8 mouse cellular contexts compared by ENCODE assay signal in the genomic region with DNA sequence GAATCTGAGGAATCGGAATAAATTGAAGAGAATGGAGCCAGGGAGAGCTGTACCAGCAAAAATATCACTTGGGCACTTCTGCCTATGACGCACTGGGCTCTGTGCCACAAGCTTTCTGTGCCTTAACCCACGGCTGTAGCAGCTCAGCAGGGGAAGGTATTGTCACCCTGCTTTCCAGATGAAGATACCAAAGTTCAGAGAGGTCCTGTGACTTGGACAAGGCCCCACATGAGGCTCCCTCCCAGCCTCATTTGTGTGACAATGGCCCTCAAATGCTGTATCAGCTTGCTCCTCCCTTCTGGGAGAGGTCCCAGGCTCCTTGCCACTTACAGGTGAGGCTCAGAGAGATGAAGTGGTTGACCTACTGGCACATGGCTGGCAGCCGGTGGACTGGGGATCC. TPM values are rescaled to one million over a fixed set of nuclear protein-coding genes. Genes with fewer than 3 reads are reported as not detected.
DNase-seq lines count a peak whose midpoint lies in the region; ATAC-seq lines count a peak whose summit lies in the region.

No protein-coding gene starts in this region.

- peak; percentile 4; the same call in 1 of the 2 replicates for ATAC-seq in hindbrain, embryonic 16.5 days
- no peak for ATAC-seq in lung, embryonic 15.5 days (ENCODE audit: borderline replicate concordance, extremely low read depth, low FRiP score, low TSS enrichment)

- H3K36me3 ChIP-seq in embryonic facial prominence, embryonic 10.5 days (replicated peaks) = no peaks in the 10 kb centered on the region; the same call in 1 of the 2 replicates
- H3K36me3 ChIP-seq in hindbrain, embryonic 16.5 days (ENCODE audit: control insufficient read depth, insufficient read depth, low read length) = no peaks in the 10 kb centered on the region
- 0 out of 2 replicates have a peak, but pooled peaks cover 4% of the 10 kb centered on the region for H3K36me3 ChIP-seq in lung, embryonic 15.5 days

- peak overlapping the region; percentile 91 for H3K4me3 ChIP-seq in embryonic facial prominence, embryonic 10.5 days
- H3K4me3 ChIP-seq in hindbrain, embryonic 16.5 days (ENCODE audit: low read length) = no peak overlapping the region
- peak overlapping the region; percentile 86; the same call in 1 of the 2 replicates for H3K4me3 ChIP-seq in lung, embryonic 15.5 days

- peaks cover 47% of the 10 kb centered on the region for H3K4me1 ChIP-seq in embryonic facial prominence, embryonic 10.5 days
- H3K4me1 ChIP-seq in hindbrain, embryonic 16.5 days (ENCODE audit: control insufficient read depth, insufficient read depth, low read depth, low read length) = peaks cover 25% of the 10 kb centered on the region
- H3K4me1 ChIP-seq in lung, embryonic 15.5 days = peaks cover 19% of the 10 kb centered on the region

- H3K9ac ChIP-seq in hindbrain, embryonic 16.5 days (ENCODE audit: low read depth, low read length) = peak overlapping the region; percentile 43
- H3K9ac ChIP-seq in lung, embryonic 15.5 days = peak overlapping the region; percentile 93; the same call in 1 of the 2 replicates

- WGBS in embryonic facial prominence, embryonic 10.5 days = 41% methylated on average over 4 of the region's 4 CpGs
- WGBS in hindbrain, embryonic 16.5 days = 9% methylated on average over 4 of the region's 4 CpGs
- 41% methylated on average over 4 of the region's 4 CpGs for WGBS in lung, embryonic 15.5 days

- no peak overlapping the region for H3K27ac ChIP-seq in embryonic facial prominence, embryonic 10.5 days (replicated peaks)
- H3K27ac ChIP-seq in hindbrain, embryonic 16.5 days (ENCODE audit: low read depth, low read length) = no peak overlapping the region; the same call in 1 of the 2 replicates
- no peak overlapping the region for H3K27ac ChIP-seq in lung, embryonic 15.5 days

- H3K4me2 ChIP-seq in hindbrain, embryonic 16.5 days (ENCODE audit: low read length) = peak overlapping the region; percentile 92
- peak overlapping the region; percentile 93 for H3K4me2 ChIP-seq in lung, embryonic 15.5 days

- H3K27me3 ChIP-seq in embryonic facial prominence, embryonic 10.5 days (replicated peaks; ENCODE audit: low read depth, poor library complexity, severe bottlenecking) = peaks cover 35% of the 10 kb centered on the region
- H3K27me3 ChIP-seq in hindbrain, embryonic 16.5 days (replicated peaks; ENCODE audit: control insufficient read depth, insufficient read depth, low read length) = no peaks in the 10 kb centered on the region
- no peaks in the 10 kb centered on the region for H3K27me3 ChIP-seq in lung, embryonic 15.5 days

- no peaks in the 10 kb centered on the region for H3K9me3 ChIP-seq in embryonic facial prominence, embryonic 10.5 days
- no peaks in the 10 kb centered on the region for H3K9me3 ChIP-seq in hindbrain, embryonic 16.5 days (ENCODE audit: control insufficient read depth, low read length)
- no peaks in the 10 kb centered on the region for H3K9me3 ChIP-seq in lung, embryonic 15.5 days

- peak; percentile 65 for DNase-seq in layer of hippocampus, adult 11-12 months (ENCODE audit: low spot score)
- DNase-seq in layer of hippocampus, adult 9-11 months = no peak
- no peak for DNase-seq in embryonic facial prominence, embryonic 10.5 days (ENCODE audit: low spot score)
- no peak for DNase-seq in cerebellum, postnatal 10 days
- no peak for DNase-seq in embryo, embryonic 9.5 days (ENCODE audit: extremely low spot score)
- DNase-seq in B cell, adult 2 months = no peak

RNA-seq across cellular contexts. Expression of a gene that starts 15.8 kb away (rescaled TPM):
- polyA plus RNA-seq in embryonic facial prominence, embryonic 10.5 days (2016; fragmentation: Nextera tagmentation; extraction: Ambion mirVana) = 11.7 and 13.2 TPM in 2 replicates
- 13.8 and 16.4 TPM in 2 replicates for polyA plus RNA-seq in hindbrain, embryonic 16.5 days (2015; fragmentation: Nextera tagmentation; extraction: Ambion mirVana)
- 18.9 and 22.3 TPM in 2 replicates for polyA plus RNA-seq in lung, embryonic 15.5 days (2015; fragmentation: Nextera tagmentation; extraction: Ambion mirVana)

RNA-seq across cellular contexts. Expression of a gene that starts 27.6 kb away (rescaled TPM):
- polyA plus RNA-seq in embryonic facial prominence, embryonic 10.5 days (2016; fragmentation: Nextera tagmentation; extraction: Ambion mirVana) = 1.0 and 1.3 TPM in 2 replicates
- polyA plus RNA-seq in hindbrain, embryonic 16.5 days (2015; fragmentation: Nextera tagmentation; extraction: Ambion mirVana) = 0.80 and 1.1 TPM in 2 replicates
- 1.1 and 1.5 TPM in 2 replicates for polyA plus RNA-seq in lung, embryonic 15.5 days (2015; fragmentation: Nextera tagmentation; extraction: Ambion mirVana)

RNA-seq across cellular contexts. Expression of a gene that starts 49.0 kb away (rescaled TPM):
- polyA plus RNA-seq in embryonic facial prominence, embryonic 10.5 days (2016; fragmentation: Nextera tagmentation; extraction: Ambion mirVana) = 43.7 and 44.2 TPM in 2 replicates
- polyA plus RNA-seq in hindbrain, embryonic 16.5 days (2015; fragmentation: Nextera tagmentation; extraction: Ambion mirVana) = 18.7 and 23.0 TPM in 2 replicates
- 29.4 and 31.1 TPM in 2 replicates for polyA plus RNA-seq in lung, embryonic 15.5 days (2015; fragmentation: Nextera tagmentation; extraction: Ambion mirVana)

RNA-seq across cellular contexts. Expression of a gene that starts 49.8 kb away (rescaled TPM):
- 0.50 and 0.68 TPM in 2 replicates for polyA plus RNA-seq in embryonic facial prominence, embryonic 10.5 days (2016; fragmentation: Nextera tagmentation; extraction: Ambion mirVana)
- 1.9 and 2.0 TPM in 2 replicates for polyA plus RNA-seq in hindbrain, embryonic 16.5 days (2015; fragmentation: Nextera tagmentation; extraction: Ambion mirVana)
- 0.40 and 0.42 TPM in 2 replicates for polyA plus RNA-seq in lung, embryonic 15.5 days (2015; fragmentation: Nextera tagmentation; extraction: Ambion mirVana)
